Mouse (Mus musculus) midbrain, embryonic 14.5 days (tissue): ENCODE results near the gene 6430628N08Rik. TPM values are rescaled to one million over a fixed set of nuclear protein-coding genes. Genes with fewer than 3 reads are reported as not detected.

Source experiments
- ATAC-seq: fragments of 200-750 bp; cut with Nextera tagmentation; 2 replicates; pipeline ENCODE4 v1.8.0; 2017; ENCODE audit warnings: moderate number of reproducible peaks, moderate library complexity; ENCODE audit not compliant: low FRiP score, low TSS enrichment
- DNase-seq: peaks from one replicate; pipeline ENCODE4 v3.0.0-alpha.2; 2015
- H3K27ac ChIP-seq: fragments of 300-500 bp; sonication (generic); replicated peaks from 2 replicates; pipeline ENCODE4 v1.5.1; 2014; ENCODE audit warnings: mild to moderate bottlenecking, low read depth, low read length, moderate library complexity
- H3K27me3 ChIP-seq: fragments of 300-500 bp; sonication (generic); 2 replicates; pipeline ENCODE4 v1.6.1; 2014; ENCODE audit warnings: low read length, control low read depth, mixed read lengths; ENCODE audit not compliant: control insufficient read depth, insufficient read depth
- H3K36me3 ChIP-seq: fragments of 300-500 bp; sonication (generic); 2 replicates; pipeline ENCODE4 v1.6.1; 2014; ENCODE audit warnings: low read length, control low read depth; ENCODE audit not compliant: control insufficient read depth, insufficient read depth
- H3K4me1 ChIP-seq: fragments of 300-500 bp; sonication (generic); 2 replicates; pipeline ENCODE4 v1.6.1; 2014; ENCODE audit warnings: mild to moderate bottlenecking, antibody characterized with exemption, low read length, control low read depth; ENCODE audit not compliant: control insufficient read depth, insufficient read depth
- H3K4me2 ChIP-seq: fragments of 300-500 bp; sonication (generic); 2 replicates; pipeline ENCODE4 v1.6.1; 2014; ENCODE audit warnings: mild to moderate bottlenecking, low read length, moderate library complexity
- H3K4me3 ChIP-seq: fragments of 300-500 bp; sonication (generic); replicated peaks from 2 replicates; pipeline ENCODE4 v1.5.1; 2014; ENCODE audit warnings: low read depth, low read length
- H3K9ac ChIP-seq: fragments of 300-500 bp; sonication (generic); replicated peaks from 2 replicates; pipeline ENCODE4 v1.6.1; 2014; ENCODE audit warnings: mild to moderate bottlenecking, low read length, moderate library complexity
- H3K9me3 ChIP-seq: fragments of 300-500 bp; sonication (generic); 2 replicates; pipeline ENCODE4 v1.6.1; 2016; ENCODE audit warnings: low read length, control low read depth, mixed read lengths; ENCODE audit not compliant: control insufficient read depth
- WGBS: fragments of 180-500 bp; shearing (Covaris S2); extraction: QIAGEN DNeasy Blood & Tissue Kit; methylation state at CpG from one replicate; pipeline ENCODE4 v1.1.7; 2014; 5-methylcytosine and 5-hydroxymethylcytosine counted together
- polyA plus RNA-seq: library from polyadenylated mRNA; unstranded; fragments of >200 nt; fragmentation: Nextera tagmentation; extraction: Ambion mirVana; gene quantifications from 2 replicates; pipeline ENCODE4 v1.2.1, GENCODE M21; 2014

6430628N08Rik gene
- polyA plus RNA-seq = not detected in 2 replicates

DNA sequence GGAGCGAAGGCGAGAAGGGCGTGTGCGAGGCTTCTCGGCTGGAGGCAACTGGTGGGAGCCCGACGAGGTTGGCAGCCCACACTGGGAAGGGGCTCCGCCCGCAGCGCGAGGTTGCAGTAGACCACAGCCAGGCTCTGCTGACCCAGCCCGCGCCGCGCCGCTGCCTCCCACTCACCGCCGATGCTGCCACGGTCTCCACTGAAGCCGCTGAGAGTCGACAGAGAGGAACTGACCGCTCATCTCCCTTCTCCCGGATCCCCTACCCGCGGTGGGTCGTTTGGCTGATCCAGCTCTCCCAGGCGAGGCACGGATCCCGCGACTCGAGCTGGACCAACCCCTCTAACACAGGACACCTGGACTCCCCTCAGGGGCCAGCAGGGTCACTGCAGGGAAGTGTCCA lies at the start of gene 6430628N08Rik:
Gene 6430628N08Rik, plus strand, starts transcription at position 113 of the 400 bp plus-strand sequence.
- ATAC-seq (peak; percentile 1; the same call in 1 of the 2 replicates), DNase-seq (peak; percentile 45)
- Histone ChIP-seq H3K27ac (no peak within 1 kb of the TSS), H3K27me3 (peaks cover 24% of the 10 kb centered on the region), H3K36me3 (no peaks in the 10 kb centered on the region), H3K4me1 (peaks cover 8% of the 10 kb centered on the region), H3K9me3 (no peaks in the 10 kb centered on the region), H3K4me2 (peak within 1 kb of the TSS; percentile 62), H3K9ac (peak within 1 kb of the TSS; percentile 44), H3K4me3 (peak within 1 kb of the TSS; percentile 28)
- 1% methylated on average over 31 of the region's 31 CpGs for WGBS

DNA sequence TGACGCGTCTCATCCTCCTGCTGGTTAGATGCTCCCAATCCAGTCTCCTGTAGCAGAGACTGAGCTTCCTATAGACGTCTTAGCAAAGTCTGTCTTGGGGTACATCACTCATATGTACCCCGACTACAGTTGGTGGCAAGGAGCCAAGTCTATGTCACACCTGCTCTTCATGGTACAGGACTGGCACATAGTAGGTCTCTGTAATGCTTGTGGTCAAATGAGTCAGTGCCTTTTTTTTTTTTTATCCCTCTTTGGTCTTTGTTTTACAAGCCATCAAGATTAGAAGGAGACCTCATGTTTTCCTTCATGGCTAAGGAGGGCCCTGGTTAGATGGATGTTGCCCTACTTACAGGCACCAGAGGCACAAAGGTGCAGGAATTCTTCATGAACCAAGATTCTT lies 49.6 kb upstream of the 6430628N08Rik start:
- DNase-seq (no peak), ATAC-seq (no peak)
- Histone ChIP-seq H3K4me3 (no peak overlapping the region), H3K36me3 (no peaks in the 10 kb centered on the region), H3K27ac (no peak overlapping the region), H3K4me1 (peaks cover 3% of the 10 kb centered on the region), H3K9me3 (no peaks in the 10 kb centered on the region), H3K4me2 (no peak overlapping the region), H3K9ac (no peak overlapping the region), H3K27me3 (no peaks in the 10 kb centered on the region)
- WGBS = 94% methylated on average over 4 of the region's 4 CpGs

DNA sequence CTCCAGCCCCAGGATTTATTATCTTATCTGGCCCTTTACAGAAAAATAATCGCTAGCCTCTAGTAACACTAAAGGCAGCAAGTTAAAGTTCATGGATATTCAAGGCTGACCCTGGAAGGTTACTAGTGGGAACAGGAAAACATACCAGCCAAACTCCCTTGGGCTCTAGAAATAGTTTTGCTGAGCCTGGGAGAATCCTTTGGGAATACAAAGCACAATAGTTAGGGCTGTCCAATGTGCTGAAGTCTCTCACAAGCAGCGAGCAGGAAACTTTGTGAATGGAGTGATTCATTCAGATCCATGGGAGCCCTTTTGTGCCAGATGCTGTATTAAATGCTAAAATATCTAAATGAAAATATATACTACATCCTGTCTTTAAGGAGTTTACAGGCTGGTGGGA lies 43.8 kb upstream of the 6430628N08Rik start:
- no peak overlapping the region for H3K27ac ChIP-seq
- H3K9ac ChIP-seq = no peak overlapping the region
- no peak for ATAC-seq
- H3K4me1 ChIP-seq = no peaks in the 10 kb centered on the region
- no peaks in the 10 kb centered on the region for H3K27me3 ChIP-seq
- H3K36me3 ChIP-seq = peaks cover 16% of the 10 kb centered on the region
- 62% methylated on average over 2 of the region's 2 CpGs for WGBS
- no peak for DNase-seq
- no peak overlapping the region for H3K4me3 ChIP-seq
- H3K4me2 ChIP-seq = no peak overlapping the region
- H3K9me3 ChIP-seq = no peaks in the 10 kb centered on the region

DNA sequence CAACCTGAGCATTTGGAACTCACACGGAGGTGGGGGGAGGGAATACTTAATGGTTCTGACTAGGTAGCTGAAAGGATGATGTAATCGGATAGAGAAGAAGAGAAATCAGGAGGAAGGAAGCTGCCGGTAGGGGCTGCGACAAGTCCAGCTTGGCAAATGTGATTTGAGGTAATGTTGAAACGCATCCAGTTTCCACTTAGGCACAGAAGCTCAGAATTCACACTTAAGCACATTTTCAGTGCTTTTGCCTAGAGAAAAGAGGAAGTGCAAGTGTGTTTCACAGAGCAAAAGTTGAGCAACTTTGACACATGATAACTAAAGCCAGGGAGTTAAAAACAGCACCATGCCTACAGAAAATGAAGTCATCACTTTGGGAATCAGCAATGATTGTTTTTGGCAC lies 43.1 kb upstream of the 6430628N08Rik start:
- H3K4me2 ChIP-seq = no peak overlapping the region
- 56% methylated on average over 5 of the region's 5 CpGs for WGBS
- ATAC-seq (no peak), DNase-seq (no peak)
- H3K4me1 ChIP-seq = no peaks in the 10 kb centered on the region
- H3K9me3 ChIP-seq = no peaks in the 10 kb centered on the region
- no peak overlapping the region for H3K27ac ChIP-seq
- no peak overlapping the region for H3K4me3 ChIP-seq
- H3K27me3 ChIP-seq = no peaks in the 10 kb centered on the region
- H3K36me3 ChIP-seq = peaks cover 18% of the 10 kb centered on the region
- H3K9ac ChIP-seq = no peak overlapping the region

DNA sequence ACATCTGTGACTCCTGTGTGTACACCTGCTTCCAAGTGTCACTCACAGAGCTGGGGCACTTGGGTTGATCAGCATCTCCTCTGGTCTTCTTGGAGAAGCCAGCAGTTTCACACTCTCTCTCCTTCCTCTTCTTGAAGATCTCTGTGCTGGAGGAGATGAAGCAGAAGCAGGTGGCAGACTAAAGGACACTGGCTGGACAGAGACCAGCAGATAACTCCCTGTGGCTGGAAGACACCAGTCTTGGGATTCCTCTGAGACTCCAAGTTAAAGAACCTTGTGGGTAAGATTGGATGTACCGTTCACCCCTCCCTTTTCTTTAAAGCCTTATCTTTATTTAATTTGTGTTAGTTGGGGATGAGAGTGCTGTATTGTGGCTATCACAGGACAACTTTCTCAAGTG lies 42.4 kb upstream of the 6430628N08Rik start:
- Histone ChIP-seq H3K4me2 (no peak overlapping the region), H3K27me3 (no peaks in the 10 kb centered on the region), H3K9me3 (no peaks in the 10 kb centered on the region), H3K4me1 (no peaks in the 10 kb centered on the region), H3K27ac (no peak overlapping the region), H3K4me3 (no peak overlapping the region), H3K36me3 (peaks cover 18% of the 10 kb centered on the region), H3K9ac (no peak overlapping the region)
- no peak for ATAC-seq
- 100% methylated on average over 1 of the region's 1 CpGs for WGBS
- DNase-seq = no peak

DNA sequence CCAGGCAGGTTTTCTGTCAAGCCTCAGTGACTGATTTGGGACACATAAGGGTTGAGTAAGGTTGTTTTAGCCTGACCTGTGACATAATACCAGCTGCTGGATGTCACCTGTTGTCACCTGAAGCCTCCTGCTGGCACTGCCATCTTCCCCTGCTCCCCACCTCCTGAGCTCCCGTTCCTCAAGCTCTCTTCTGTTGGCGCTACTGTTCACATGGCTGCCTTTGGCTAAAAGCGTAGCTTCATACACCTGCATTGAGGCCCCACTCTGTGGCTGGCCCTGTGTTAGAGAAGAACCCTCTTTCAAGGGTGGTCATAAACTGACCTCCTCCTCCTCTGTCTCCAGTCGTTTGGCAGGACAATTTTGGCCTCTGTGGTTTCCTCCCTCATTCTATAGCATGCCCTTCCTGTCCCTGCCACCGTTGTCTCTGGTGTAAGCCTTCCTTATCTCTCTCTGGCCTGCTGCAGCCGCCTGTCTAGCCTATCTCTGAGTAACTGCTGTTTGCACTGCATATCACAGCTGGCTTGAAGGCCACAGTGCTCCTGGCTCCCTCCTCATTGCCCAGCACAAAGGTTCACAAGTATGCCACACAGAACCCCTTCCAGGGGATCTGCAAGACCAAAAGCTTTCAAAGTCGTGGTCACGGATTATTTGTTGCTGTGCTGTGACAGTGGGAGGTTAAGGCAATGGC lies 41.3 kb upstream of the 6430628N08Rik start:
- no peak overlapping the region for H3K9ac ChIP-seq
- no peak overlapping the region for H3K27ac ChIP-seq
- peaks cover 18% of the 10 kb centered on the region for H3K36me3 ChIP-seq
- ATAC-seq = no peak
- DNase-seq = no peak
- no peaks in the 10 kb centered on the region for H3K27me3 ChIP-seq
- H3K4me3 ChIP-seq = no peak overlapping the region
- H3K4me1 ChIP-seq = no peaks in the 10 kb centered on the region
- 77% methylated on average over 8 of the region's 8 CpGs for WGBS
- H3K4me2 ChIP-seq = no peak overlapping the region
- no peaks in the 10 kb centered on the region for H3K9me3 ChIP-seq

DNA sequence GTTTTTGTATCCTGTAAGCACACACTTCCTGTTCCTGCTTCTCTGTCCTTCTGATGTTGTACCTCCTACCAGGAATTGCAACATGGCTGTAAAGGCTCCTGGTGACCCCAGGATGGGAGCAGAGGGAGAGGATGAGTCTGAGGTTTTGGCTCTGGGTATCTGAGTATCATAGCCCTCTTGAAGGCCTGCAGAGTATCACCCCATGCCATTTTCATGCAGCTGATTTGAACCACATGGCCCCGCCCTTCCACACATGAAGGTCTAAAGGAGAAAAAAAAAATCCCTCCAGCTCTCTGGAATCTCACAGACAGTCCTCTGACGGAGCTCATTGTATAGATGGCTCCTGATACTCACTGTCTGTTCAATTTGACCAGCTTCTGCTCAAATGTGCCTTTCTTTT lies 40.4 kb upstream of the 6430628N08Rik start:
- no peak for ATAC-seq
- H3K4me1 ChIP-seq = peaks cover 4% of the 10 kb centered on the region
- 94% methylated on average over 2 of the region's 2 CpGs for WGBS

DNA sequence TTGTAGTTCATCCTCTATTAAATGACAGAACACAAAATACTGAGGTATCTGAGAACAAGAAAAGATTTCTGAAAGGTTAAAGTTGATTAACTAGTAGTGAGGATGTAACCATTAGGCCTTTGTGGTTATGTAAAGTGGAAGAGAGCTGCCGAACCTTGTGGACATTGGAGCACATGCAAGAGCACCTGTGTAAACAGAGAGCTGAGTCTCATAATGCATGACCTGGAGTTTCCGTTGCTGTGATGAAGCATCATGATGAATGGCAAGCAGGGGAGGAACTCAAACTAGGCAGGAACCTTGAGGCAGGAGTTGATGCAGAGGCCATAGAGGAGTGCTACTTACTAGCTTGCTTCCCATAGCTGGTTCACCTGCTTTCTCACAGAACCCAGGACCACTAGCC lies 39.8 kb upstream of the 6430628N08Rik start:
- Histone ChIP-seq H3K27ac (no peak overlapping the region), H3K4me1 (peaks cover 9% of the 10 kb centered on the region), H3K4me3 (no peak overlapping the region), H3K36me3 (peaks cover 18% of the 10 kb centered on the region), H3K27me3 (no peaks in the 10 kb centered on the region), H3K4me2 (no peak overlapping the region), H3K9ac (no peak overlapping the region), H3K9me3 (no peaks in the 10 kb centered on the region)
- ATAC-seq (no peak), DNase-seq (no peak)
- 89% methylated on average over 2 of the region's 2 CpGs for WGBS

More for the DNA sequence above, 40.4 kb upstream of the 6430628N08Rik start:
- no peak for DNase-seq
- H3K9me3 ChIP-seq = no peaks in the 10 kb centered on the region
- H3K27ac ChIP-seq = no peak overlapping the region
- no peak overlapping the region for H3K4me3 ChIP-seq
- no peaks in the 10 kb centered on the region for H3K27me3 ChIP-seq
- peaks cover 18% of the 10 kb centered on the region for H3K36me3 ChIP-seq
- H3K4me2 ChIP-seq = no peak overlapping the region
- H3K9ac ChIP-seq = no peak overlapping the region

DNA sequence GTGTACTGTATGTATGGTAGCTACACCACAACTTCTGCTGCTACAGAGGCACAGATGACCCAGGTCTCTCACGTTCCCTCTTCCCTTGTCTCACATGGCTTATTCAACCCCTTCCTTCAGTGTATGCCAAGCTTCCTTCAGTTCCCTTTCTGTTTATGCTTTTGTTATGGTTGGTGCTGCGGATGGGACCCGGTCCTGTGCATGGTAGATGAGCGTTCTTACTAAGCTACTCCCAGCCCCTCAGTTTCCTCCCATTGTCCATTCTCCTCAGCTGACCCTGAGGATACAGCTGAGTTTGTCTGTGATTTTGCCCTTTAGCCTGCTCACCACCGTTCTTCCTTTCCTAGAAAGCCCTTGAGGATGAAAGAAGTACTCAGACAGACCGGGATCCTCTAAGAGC lies 38.9 kb upstream of the 6430628N08Rik start:
- H3K27me3 ChIP-seq = no peaks in the 10 kb centered on the region
- H3K36me3 ChIP-seq = peaks cover 18% of the 10 kb centered on the region
- H3K4me1 ChIP-seq = peaks cover 18% of the 10 kb centered on the region
- WGBS = 90% methylated on average over 6 of the region's 6 CpGs
- H3K27ac ChIP-seq = no peak overlapping the region
- H3K4me3 ChIP-seq = no peak overlapping the region
- no peaks in the 10 kb centered on the region for H3K9me3 ChIP-seq
- H3K9ac ChIP-seq = no peak overlapping the region
- ATAC-seq (no peak), DNase-seq (no peak)
- H3K4me2 ChIP-seq = no peak overlapping the region
